Mouse (Mus musculus): Measurements from ENCODE around the gene Mob4. TPM values are rescaled to one million over a fixed set of nuclear protein-coding genes. Genes with fewer than 3 reads are reported as not detected.
A peak's percentile ranks its signal among the peaks of the same experiment; 100 is the strongest.

The Mob4 gene
- polyA plus RNA-seq, 1 experiment from 2014 or later, result 144 TPM

- WGBS, result 37% methylated on average over 2 of the region's 2 CpGs
- H3K9me3 ChIP-seq, result no peaks in the 10 kb centered on the region
- no peaks in the 10 kb centered on the region for H3K36me3 ChIP-seq
- no peak overlapping the region for H3K9ac ChIP-seq
- H3K27me3 ChIP-seq (replicated peaks), result no peaks in the 10 kb centered on the region
- ATAC-seq (ENCODE audit: insufficient read depth, low FRiP score, low read depth), result peak; percentile 74
- H3K4me3 ChIP-seq (replicated peaks), result no peak overlapping the region
- H3K4me1 ChIP-seq, result peaks cover 20% of the 10 kb centered on the region
- H3K27ac ChIP-seq, result peak overlapping the region; percentile 59
- no peak overlapping the region for H3K4me2 ChIP-seq
Measured at GRCm38 (mm10) chr1:55193316-55193715, 62.3 kb downstream of the Mob4 start.

GRCm38 (mm10) chr1:55194064-55194915 lies 63.3 kb downstream of the Mob4 start:
- no peak overlapping the region for H3K4me3 ChIP-seq (replicated peaks)
- H3K4me1 ChIP-seq, result peaks cover 25% of the 10 kb centered on the region
- no peak overlapping the region for H3K4me2 ChIP-seq
- 70% methylated on average over 19 of the region's 19 CpGs for WGBS
- no peaks in the 10 kb centered on the region for H3K36me3 ChIP-seq
- no peak for ATAC-seq (ENCODE audit: insufficient read depth, low FRiP score, low read depth)
- H3K9me3 ChIP-seq, result no peaks in the 10 kb centered on the region
- peak overlapping the region; percentile 59; the same call in 1 of the 2 replicates for H3K27ac ChIP-seq
- no peak overlapping the region for H3K9ac ChIP-seq
- H3K27me3 ChIP-seq (replicated peaks), result no peaks in the 10 kb centered on the region

- Histone ChIP-seq H3K4me1 (peaks cover 25% of the 10 kb centered on the region), H3K4me3 (replicated peaks) (no peak overlapping the region), H3K4me2 (no peak overlapping the region), H3K9me3 (no peaks in the 10 kb centered on the region), H3K27ac (no peak overlapping the region), H3K9ac (no peak overlapping the region), H3K27me3 (replicated peaks) (no peaks in the 10 kb centered on the region), H3K36me3 (no peaks in the 10 kb centered on the region)
- 77% methylated on average over 4 of the region's 4 CpGs for WGBS
- no peak for ATAC-seq (ENCODE audit: insufficient read depth, low FRiP score, low read depth)
Measured at GRCm38 (mm10) chr1:55195021-55195420, 64.0 kb downstream of the Mob4 start.

GRCm38 (mm10) chr1:55196327-55197003 lies 65.4 kb downstream of the Mob4 start:
- H3K36me3 ChIP-seq, result no peaks in the 10 kb centered on the region
- H3K27ac ChIP-seq, result peak overlapping the region; percentile 45
- H3K27me3 ChIP-seq (replicated peaks), result no peaks in the 10 kb centered on the region
- no peak for ATAC-seq (ENCODE audit: insufficient read depth, low FRiP score, low read depth)
- no peak overlapping the region for H3K9ac ChIP-seq
- H3K9me3 ChIP-seq, result no peaks in the 10 kb centered on the region
- WGBS, result 48% methylated on average over 6 of the region's 6 CpGs
- H3K4me1 ChIP-seq, result peaks cover 27% of the 10 kb centered on the region
- H3K4me2 ChIP-seq, result no peak overlapping the region
- H3K4me3 ChIP-seq (replicated peaks), result no peak overlapping the region

GRCm38 (mm10) chr1:55198719-55199118 lies 67.7 kb downstream of the Mob4 start:
- Histone ChIP-seq H3K9ac (no peak overlapping the region), H3K4me2 (no peak overlapping the region), H3K27ac (no peak overlapping the region), H3K9me3 (no peaks in the 10 kb centered on the region), H3K36me3 (no peaks in the 10 kb centered on the region), H3K4me1 (peaks cover 27% of the 10 kb centered on the region), H3K4me3 (replicated peaks) (no peak overlapping the region), H3K27me3 (replicated peaks) (no peaks in the 10 kb centered on the region)
- WGBS, result 39% methylated on average over 3 of the region's 3 CpGs
- ATAC-seq (ENCODE audit: insufficient read depth, low FRiP score, low read depth), result peak; percentile 44; the same call in 1 of the 2 replicates

GRCm38 (mm10) chr1:55201850-55202752 lies 71.1 kb downstream of the Mob4 start:
- no peaks in the 10 kb centered on the region for H3K9me3 ChIP-seq
- H3K4me3 ChIP-seq (replicated peaks), result no peak overlapping the region
- no peaks in the 10 kb centered on the region for H3K27me3 ChIP-seq (replicated peaks)
- peak overlapping the region; percentile 57 for H3K27ac ChIP-seq
- peaks cover 15% of the 10 kb centered on the region for H3K4me1 ChIP-seq
- H3K36me3 ChIP-seq, result no peaks in the 10 kb centered on the region
- H3K9ac ChIP-seq, result no peak overlapping the region
- WGBS, result 58% methylated on average over 18 of the region's 18 CpGs
- no peak overlapping the region for H3K4me2 ChIP-seq
- ATAC-seq (ENCODE audit: insufficient read depth, low FRiP score, low read depth), result no peak

Other genes with a start within 250 kb of the Mob4 start
- gene Ankrd44, start 204.8 kb upstream of the Mob4 start, polyA plus RNA-seq (2015; fragmentation: Nextera tagmentation; extraction: Ambion mirVana), result 11.2 and 11.8 TPM in 2 replicates
- 259 and 270 TPM in 2 replicates for gene Sf3b1, start 103.8 kb upstream of the Mob4 start, polyA plus RNA-seq (2015; fragmentation: Nextera tagmentation; extraction: Ambion mirVana)
- 20.5 and 21.2 TPM in 2 replicates for gene Coq10b, start 78.5 kb upstream of the Mob4 start, polyA plus RNA-seq (2015; fragmentation: Nextera tagmentation; extraction: Ambion mirVana)
- gene Hspe1, start 43.1 kb upstream of the Mob4 start, polyA plus RNA-seq (2015; fragmentation: Nextera tagmentation; extraction: Ambion mirVana), result 499 and 561 TPM in 2 replicates
- 436 and 499 TPM in 2 replicates for gene Hspd1, start 43.0 kb upstream of the Mob4 start, polyA plus RNA-seq (2015; fragmentation: Nextera tagmentation; extraction: Ambion mirVana)
- 8.6 and 9.0 TPM in 2 replicates for gene Rftn2, start 95.6 kb downstream of the Mob4 start, polyA plus RNA-seq (2015; fragmentation: Nextera tagmentation; extraction: Ambion mirVana)
- gene Mars2, start 105.9 kb downstream of the Mob4 start, polyA plus RNA-seq (2015; fragmentation: Nextera tagmentation; extraction: Ambion mirVana), result 3.4 and 3.6 TPM in 2 replicates
- 0.26 and 0.32 TPM in 2 replicates for gene Boll, start 232.2 kb downstream of the Mob4 start, polyA plus RNA-seq (2015; fragmentation: Nextera tagmentation; extraction: Ambion mirVana)

Measured in stomach, embryonic 15.5 days (tissue).